Mouse (Mus musculus): Measurements from ENCODE around the gene Rbfox1. TPM values are rescaled to one million over a fixed set of nuclear protein-coding genes. Genes with fewer than 3 reads are reported as not detected.

The Rbfox1 gene
- not detected in 2 replicates for polyA plus RNA-seq (2011; ENCODE audit: insufficient read depth, insufficient read length, low read depth, missing spikeins)

GRCm38 (mm10) chr16:5884746-5885689, at the start of gene Rbfox1:
Rbfox1 (plus strand) TSS chr16:5885355.
- H3K27me3 ChIP-seq (ENCODE audit: control insufficient read depth, insufficient read depth, low read length, poor library complexity, severe bottlenecking) = no peaks in the 10 kb centered on the region

DNA sequence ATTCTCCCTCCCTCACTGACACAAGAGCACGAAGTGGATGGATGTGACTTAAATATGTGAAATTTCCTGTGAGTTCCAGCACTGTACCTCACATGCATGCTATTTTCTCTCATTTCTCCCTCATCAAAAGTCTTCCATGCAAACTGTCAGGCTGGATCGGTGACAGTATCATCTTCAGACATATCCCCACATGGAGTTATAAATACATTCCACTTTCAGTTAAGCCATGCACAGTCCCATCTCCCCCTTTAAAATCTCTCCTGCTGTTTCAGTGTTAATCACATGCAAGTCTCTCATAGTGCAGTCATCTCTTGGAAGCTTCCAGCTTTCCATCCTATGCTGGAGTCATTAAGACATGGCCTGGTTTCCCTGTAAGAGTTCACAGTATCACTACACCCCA, 48.4 kb upstream of the Rbfox1 start:
- H3K36me3 ChIP-seq (ENCODE audit: control insufficient read depth, insufficient read depth, low read length, poor library complexity, severe bottlenecking) = no peaks in the 10 kb centered on the region
- H3K27me3 ChIP-seq (ENCODE audit: control insufficient read depth, insufficient read depth, low read length, poor library complexity, severe bottlenecking) = no peaks in the 10 kb centered on the region
- no peaks in the 10 kb centered on the region for H3K4me1 ChIP-seq (ENCODE audit: control insufficient read depth, insufficient read depth, low read length)
- no peaks in the 10 kb centered on the region; the same call in 1 of the 2 replicates for H3K9me3 ChIP-seq (replicated peaks; ENCODE audit: control insufficient read depth, insufficient read depth, low read length, poor library complexity, severe bottlenecking)
- no peak overlapping the region for H3K4me3 ChIP-seq (ENCODE audit: low read depth, low read length)
- no peak for TF ChIP-seq EP300 (IDR thresholded peaks at IDR 0.05; ENCODE audit: insufficient read depth, low read depth, low read length)
- TF ChIP-seq POLR2A (IDR thresholded peaks at IDR 0.05; ENCODE audit: insufficient read depth, low read length) = no peak
- TF ChIP-seq CTCF (IDR thresholded peaks at IDR 0.05; ENCODE audit: low read depth, low read length) = no peak
- H3K27ac ChIP-seq (ENCODE audit: insufficient read depth, low read length) = no peak overlapping the region
- H3K9ac ChIP-seq (ENCODE audit: low read depth, poor library complexity, severe bottlenecking) = no peak overlapping the region

More at GRCm38 (mm10) chr16:5884746-5885689, at the start of gene Rbfox1:
- no peaks in the 10 kb centered on the region for H3K4me1 ChIP-seq (ENCODE audit: control insufficient read depth, insufficient read depth, low read length)
- H3K36me3 ChIP-seq (ENCODE audit: control insufficient read depth, insufficient read depth, low read length, poor library complexity, severe bottlenecking) = no peaks in the 10 kb centered on the region
- peak within 1 kb of the TSS; percentile 35 for H3K4me3 ChIP-seq (ENCODE audit: low read depth, low read length)
- H3K27ac ChIP-seq (ENCODE audit: insufficient read depth, low read length) = no peak within 1 kb of the TSS
- no peak for TF ChIP-seq EP300 (IDR thresholded peaks at IDR 0.05; ENCODE audit: insufficient read depth, low read depth, low read length)
- TF ChIP-seq POLR2A (IDR thresholded peaks at IDR 0.05; ENCODE audit: insufficient read depth, low read length) = no peak
- no peak for TF ChIP-seq CTCF (IDR thresholded peaks at IDR 0.05; ENCODE audit: low read depth, low read length)
- no peaks in the 10 kb centered on the region for H3K9me3 ChIP-seq (replicated peaks; ENCODE audit: control insufficient read depth, insufficient read depth, low read length, poor library complexity, severe bottlenecking)
- no peak within 1 kb of the TSS for H3K9ac ChIP-seq (ENCODE audit: low read depth, poor library complexity, severe bottlenecking)

- no peaks in the 10 kb centered on the region for H3K27me3 ChIP-seq (ENCODE audit: control insufficient read depth, insufficient read depth, low read length, poor library complexity, severe bottlenecking)
- H3K4me1 ChIP-seq (ENCODE audit: control insufficient read depth, insufficient read depth, low read length) = no peaks in the 10 kb centered on the region
- no peak for TF ChIP-seq CTCF (IDR thresholded peaks at IDR 0.05; ENCODE audit: low read depth, low read length)
- no peak for TF ChIP-seq POLR2A (IDR thresholded peaks at IDR 0.05; ENCODE audit: insufficient read depth, low read length)
- no peak for TF ChIP-seq EP300 (IDR thresholded peaks at IDR 0.05; ENCODE audit: insufficient read depth, low read depth, low read length)
- no peak overlapping the region for H3K9ac ChIP-seq (ENCODE audit: low read depth, poor library complexity, severe bottlenecking)
- H3K9me3 ChIP-seq (replicated peaks; ENCODE audit: control insufficient read depth, insufficient read depth, low read length, poor library complexity, severe bottlenecking) = no peaks in the 10 kb centered on the region
- no peak overlapping the region for H3K4me3 ChIP-seq (ENCODE audit: low read depth, low read length)
- H3K36me3 ChIP-seq (ENCODE audit: control insufficient read depth, insufficient read depth, low read length, poor library complexity, severe bottlenecking) = no peaks in the 10 kb centered on the region
- no peak overlapping the region for H3K27ac ChIP-seq (ENCODE audit: insufficient read depth, low read length)
Observed at GRCm38 (mm10) chr16:5841167-5841566, 44.0 kb upstream of the Rbfox1 start.

DNA sequence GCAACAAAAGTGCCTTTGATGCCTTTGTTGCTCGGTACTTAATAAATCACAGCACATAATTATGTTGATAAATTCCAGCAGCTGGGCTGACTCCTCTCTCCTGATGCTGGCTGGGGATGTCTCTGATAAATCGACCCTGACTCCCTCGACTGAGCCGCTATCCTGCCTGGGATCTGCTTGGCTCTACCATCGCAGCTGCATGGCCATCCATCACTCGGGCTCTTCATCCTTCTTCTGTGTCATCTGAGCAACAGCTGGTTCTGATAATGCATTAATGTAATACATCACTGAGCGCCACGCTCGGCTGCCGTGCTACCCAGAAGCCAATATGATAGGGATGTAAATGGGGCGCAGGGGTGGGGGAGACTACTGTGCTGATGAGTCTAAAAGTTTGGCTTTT, 39.5 kb upstream of the Rbfox1 start:
- Histone ChIP-seq H3K27ac (ENCODE audit: insufficient read depth, low read length) (no peak overlapping the region), H3K9ac (ENCODE audit: low read depth, poor library complexity, severe bottlenecking) (no peak overlapping the region), H3K36me3 (ENCODE audit: control insufficient read depth, insufficient read depth, low read length, poor library complexity, severe bottlenecking) (no peaks in the 10 kb centered on the region), H3K9me3 (replicated peaks; ENCODE audit: control insufficient read depth, insufficient read depth, low read length, poor library complexity, severe bottlenecking) (no peaks in the 10 kb centered on the region), H3K4me3 (ENCODE audit: low read depth, low read length) (no peak overlapping the region), H3K4me1 (ENCODE audit: control insufficient read depth, insufficient read depth, low read length) (no peaks in the 10 kb centered on the region), H3K27me3 (ENCODE audit: control insufficient read depth, insufficient read depth, low read length, poor library complexity, severe bottlenecking) (no peaks in the 10 kb centered on the region)
- TF ChIP-seq EP300 (IDR thresholded peaks at IDR 0.05; ENCODE audit: insufficient read depth, low read depth, low read length) (no peak), POLR2A (IDR thresholded peaks at IDR 0.05; ENCODE audit: insufficient read depth, low read length) (no peak), CTCF (IDR thresholded peaks at IDR 0.05; ENCODE audit: low read depth, low read length) (no peak)

DNA sequence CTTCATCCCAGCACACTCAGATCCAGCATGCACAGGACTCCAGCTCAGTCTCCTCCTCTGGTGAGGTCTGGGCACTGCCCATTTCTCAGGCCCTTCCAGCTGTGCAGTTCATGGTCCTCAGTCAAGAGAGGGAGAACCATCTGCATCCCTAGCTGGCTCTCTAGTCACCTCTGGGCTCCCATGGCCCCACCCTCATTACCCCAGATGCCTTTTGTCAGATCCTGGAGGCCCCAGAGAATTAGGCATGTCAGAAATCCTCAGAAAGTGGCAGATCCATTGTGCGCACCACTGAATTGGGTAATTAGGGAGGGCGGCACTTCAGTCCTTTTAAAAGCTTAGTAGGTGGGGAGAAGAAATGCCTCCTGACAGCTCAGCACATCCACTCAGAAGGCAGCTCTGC, 32.1 kb upstream of the Rbfox1 start:
- H3K27me3 ChIP-seq (ENCODE audit: control insufficient read depth, insufficient read depth, low read length, poor library complexity, severe bottlenecking) = no peaks in the 10 kb centered on the region
- H3K36me3 ChIP-seq (ENCODE audit: control insufficient read depth, insufficient read depth, low read length, poor library complexity, severe bottlenecking) = no peaks in the 10 kb centered on the region
- TF ChIP-seq CTCF (IDR thresholded peaks at IDR 0.05; ENCODE audit: low read depth, low read length) = no peak
- no peak for TF ChIP-seq POLR2A (IDR thresholded peaks at IDR 0.05; ENCODE audit: insufficient read depth, low read length)
- TF ChIP-seq EP300 (IDR thresholded peaks at IDR 0.05; ENCODE audit: insufficient read depth, low read depth, low read length) = no peak
- H3K4me1 ChIP-seq (ENCODE audit: control insufficient read depth, insufficient read depth, low read length) = no peaks in the 10 kb centered on the region
- no peaks in the 10 kb centered on the region; the same call in 1 of the 2 replicates for H3K9me3 ChIP-seq (replicated peaks; ENCODE audit: control insufficient read depth, insufficient read depth, low read length, poor library complexity, severe bottlenecking)
- no peak overlapping the region for H3K9ac ChIP-seq (ENCODE audit: low read depth, poor library complexity, severe bottlenecking)
- H3K4me3 ChIP-seq (ENCODE audit: low read depth, low read length) = no peak overlapping the region
- no peak overlapping the region for H3K27ac ChIP-seq (ENCODE audit: insufficient read depth, low read length)

DNA sequence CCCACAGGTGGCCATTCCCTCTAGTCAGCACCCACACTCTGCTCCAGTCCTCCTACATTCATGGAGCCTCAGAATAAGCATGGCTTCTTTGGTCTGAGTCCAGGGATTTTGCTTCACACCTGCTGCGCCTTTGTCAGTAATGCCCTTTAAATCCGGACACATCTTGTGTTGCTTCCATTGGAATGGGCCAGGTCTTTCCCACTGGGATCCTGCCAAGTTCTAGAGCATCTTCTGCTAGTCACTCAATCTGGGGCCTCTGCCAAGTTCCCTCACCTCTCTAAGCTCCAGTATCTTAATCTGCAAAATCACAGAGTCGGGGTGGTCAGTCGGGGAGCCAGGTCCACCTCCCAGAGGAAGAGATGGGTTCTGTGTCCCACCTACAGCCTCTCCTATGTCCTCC, 20.8 kb upstream of the Rbfox1 start:
- TF ChIP-seq POLR2A (IDR thresholded peaks at IDR 0.05; ENCODE audit: insufficient read depth, low read length) (no peak), EP300 (IDR thresholded peaks at IDR 0.05; ENCODE audit: insufficient read depth, low read depth, low read length) (no peak), CTCF (IDR thresholded peaks at IDR 0.05; ENCODE audit: low read depth, low read length) (no peak)
- Histone ChIP-seq H3K4me1 (ENCODE audit: control insufficient read depth, insufficient read depth, low read length) (no peaks in the 10 kb centered on the region), H3K9ac (ENCODE audit: low read depth, poor library complexity, severe bottlenecking) (no peak overlapping the region), H3K4me3 (ENCODE audit: low read depth, low read length) (no peak overlapping the region), H3K27ac (ENCODE audit: insufficient read depth, low read length) (no peak overlapping the region), H3K9me3 (replicated peaks; ENCODE audit: control insufficient read depth, insufficient read depth, low read length, poor library complexity, severe bottlenecking) (no peaks in the 10 kb centered on the region), H3K36me3 (ENCODE audit: control insufficient read depth, insufficient read depth, low read length, poor library complexity, severe bottlenecking) (no peaks in the 10 kb centered on the region), H3K27me3 (ENCODE audit: control insufficient read depth, insufficient read depth, low read length, poor library complexity, severe bottlenecking) (no peaks in the 10 kb centered on the region)
